Mouse (Mus musculus): ENCODE results near the gene Psmb11. TPM values are rescaled to one million over a fixed set of nuclear protein-coding genes. Genes with fewer than 3 reads are reported as not detected.

Gene Psmb11
- polyA plus RNA-seq, 2 experiments = 0.03 TPM; not detected in 1

DNA sequence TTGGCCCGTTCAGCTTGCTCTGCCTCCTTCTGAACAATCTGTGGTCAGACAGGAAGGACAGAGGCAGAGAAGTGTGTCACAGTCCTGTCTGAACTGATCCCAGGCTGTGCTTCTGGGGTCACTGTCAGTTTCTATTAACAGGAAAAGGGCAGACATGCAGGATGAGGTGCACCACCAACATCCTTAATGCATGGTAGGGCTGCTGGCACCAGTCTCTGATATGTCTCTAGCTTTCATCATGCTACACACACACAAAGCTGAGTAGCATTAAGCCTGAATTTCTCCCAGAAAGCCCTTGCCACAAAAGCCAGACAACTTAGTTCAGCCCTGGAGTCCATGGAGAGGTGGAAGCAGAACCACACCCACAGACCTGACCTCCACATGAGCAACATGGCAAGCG, 21.8 kb downstream of the Psmb11 start:
- peaks cover 59% of the 10 kb centered on the region for H3K36me3 ChIP-seq (replicated peaks; ENCODE audit: control insufficient read depth, insufficient read depth, low read depth)
- H3K4me1 ChIP-seq (replicated peaks; ENCODE audit: control insufficient read depth in 2 of 2, insufficient read depth in 2 of 2, low read length in 1 of 2) = no peaks in the 10 kb centered on the region

DNA sequence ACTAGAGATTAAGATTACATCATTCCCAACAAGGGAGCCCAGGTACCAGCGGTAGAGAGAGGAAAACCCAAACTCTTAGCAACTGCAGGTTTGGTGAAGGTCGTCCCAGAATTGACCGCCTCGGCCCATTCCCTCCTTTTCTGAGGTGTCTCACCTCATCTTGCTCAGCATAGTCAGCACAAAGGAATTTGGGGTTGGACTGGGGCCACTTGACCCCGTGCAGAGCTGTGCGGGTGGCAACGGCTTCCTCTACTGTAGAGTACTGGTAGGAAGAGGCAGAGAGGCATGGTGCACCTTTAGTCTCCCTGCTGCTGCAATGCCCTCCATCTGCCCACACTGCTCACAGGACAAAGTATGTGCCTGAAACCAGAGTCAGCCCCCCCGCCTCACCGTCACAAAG, 23.1 kb downstream of the Psmb11 start:
- H3K27me3 ChIP-seq (ENCODE audit: control insufficient read depth, insufficient read depth, low read length) = peaks cover 3% of the 10 kb centered on the region; the same call in 1 of the 2 replicates
- 86% methylated on average over 9 of the region's 9 CpGs for WGBS (ENCODE audit: insufficient replicate concordance)
- H3K9ac ChIP-seq (replicated peaks) = no peak overlapping the region
- H3K27ac ChIP-seq = no peak overlapping the region
- no peaks in the 10 kb centered on the region for H3K9me3 ChIP-seq (ENCODE audit: control insufficient read depth, low read length)
- no peak overlapping the region for H3K4me3 ChIP-seq (ENCODE audit: insufficient read depth in 1 of 2, low read depth in 2 of 2, low read length in 2 of 2)
- no peaks in the 10 kb centered on the region for H3K4me1 ChIP-seq (replicated peaks; ENCODE audit: control insufficient read depth in 2 of 2, insufficient read depth in 2 of 2, low read length in 1 of 2)
- H3K36me3 ChIP-seq (replicated peaks; ENCODE audit: control insufficient read depth, insufficient read depth, low read depth) = peaks cover 68% of the 10 kb centered on the region
- no peak for TF ChIP-seq EP300 (IDR thresholded peaks at IDR 0.05; ENCODE audit: low read depth)
- no peak for TF ChIP-seq CTCF (IDR thresholded peaks at IDR 0.05; ENCODE audit: low read depth)
- no peak overlapping the region for H3K4me2 ChIP-seq (ENCODE audit: low read depth)
- DNase-seq (ENCODE audit: low read depth in 3 of 3, low spot score in 3 of 3) (no peak), ATAC-seq (ENCODE audit: insufficient read depth) (no peak)

More for the DNA sequence above, 21.8 kb downstream of the Psmb11 start:
- no peak overlapping the region for H3K4me2 ChIP-seq (ENCODE audit: low read depth)
- H3K9me3 ChIP-seq (ENCODE audit: control insufficient read depth, low read length) = no peaks in the 10 kb centered on the region
- TF ChIP-seq EP300 (IDR thresholded peaks at IDR 0.05; ENCODE audit: low read depth) (no peak), CTCF (IDR thresholded peaks at IDR 0.05; ENCODE audit: low read depth) (no peak)
- no peak overlapping the region for H3K4me3 ChIP-seq (ENCODE audit: insufficient read depth in 1 of 2, low read depth in 2 of 2, low read length in 2 of 2)
- no peak overlapping the region for H3K9ac ChIP-seq (replicated peaks)
- no peak overlapping the region for H3K27ac ChIP-seq
- no peak for DNase-seq (ENCODE audit: low read depth in 3 of 3, low spot score in 3 of 3)
- ATAC-seq (ENCODE audit: insufficient read depth) = no peak
- peaks cover 3% of the 10 kb centered on the region; the same call in 1 of the 2 replicates for H3K27me3 ChIP-seq (ENCODE audit: control insufficient read depth, insufficient read depth, low read length)
- WGBS (ENCODE audit: insufficient replicate concordance) = 69% methylated on average over 2 of the region's 2 CpGs

DNA sequence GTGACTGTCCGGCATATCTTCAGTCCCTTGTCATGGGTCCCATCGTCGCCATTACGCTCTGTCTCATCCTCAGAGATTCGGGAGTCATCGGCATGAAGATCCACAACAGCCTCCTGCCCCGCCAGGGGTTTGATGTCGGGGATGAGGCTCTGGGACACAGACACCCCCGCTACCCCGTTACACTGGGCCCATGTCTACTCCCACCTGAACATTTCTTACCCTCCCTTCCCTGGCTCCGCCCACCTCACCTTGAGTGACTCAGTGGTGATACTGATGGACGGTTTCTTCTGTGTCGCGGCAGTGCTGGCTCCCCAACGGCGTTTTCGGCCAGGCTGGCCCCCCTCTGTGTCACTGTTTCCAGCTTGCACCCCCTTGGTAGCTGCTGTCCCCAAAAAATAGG, 25.2 kb downstream of the Psmb11 start:
- DNase-seq (ENCODE audit: low read depth in 3 of 3, low spot score in 3 of 3) (no peak), ATAC-seq (ENCODE audit: insufficient read depth) (no peak)
- Histone ChIP-seq H3K4me3 (ENCODE audit: insufficient read depth in 1 of 2, low read depth in 2 of 2, low read length in 2 of 2) (no peak overlapping the region), H3K4me2 (ENCODE audit: low read depth) (no peak overlapping the region), H3K27me3 (ENCODE audit: control insufficient read depth, insufficient read depth, low read length) (no peaks in the 10 kb centered on the region), H3K9me3 (ENCODE audit: control insufficient read depth, low read length) (no peaks in the 10 kb centered on the region), H3K27ac (no peak overlapping the region), H3K9ac (replicated peaks) (no peak overlapping the region), H3K36me3 (replicated peaks; ENCODE audit: control insufficient read depth, insufficient read depth, low read depth) (peaks cover 88% of the 10 kb centered on the region), H3K4me1 (replicated peaks; ENCODE audit: control insufficient read depth in 2 of 2, insufficient read depth in 2 of 2, low read length in 1 of 2) (no peaks in the 10 kb centered on the region)
- no peak for TF ChIP-seq CTCF (IDR thresholded peaks at IDR 0.05; ENCODE audit: low read depth)
- WGBS (ENCODE audit: insufficient replicate concordance) = 91% methylated on average over 17 of the region's 17 CpGs

DNA sequence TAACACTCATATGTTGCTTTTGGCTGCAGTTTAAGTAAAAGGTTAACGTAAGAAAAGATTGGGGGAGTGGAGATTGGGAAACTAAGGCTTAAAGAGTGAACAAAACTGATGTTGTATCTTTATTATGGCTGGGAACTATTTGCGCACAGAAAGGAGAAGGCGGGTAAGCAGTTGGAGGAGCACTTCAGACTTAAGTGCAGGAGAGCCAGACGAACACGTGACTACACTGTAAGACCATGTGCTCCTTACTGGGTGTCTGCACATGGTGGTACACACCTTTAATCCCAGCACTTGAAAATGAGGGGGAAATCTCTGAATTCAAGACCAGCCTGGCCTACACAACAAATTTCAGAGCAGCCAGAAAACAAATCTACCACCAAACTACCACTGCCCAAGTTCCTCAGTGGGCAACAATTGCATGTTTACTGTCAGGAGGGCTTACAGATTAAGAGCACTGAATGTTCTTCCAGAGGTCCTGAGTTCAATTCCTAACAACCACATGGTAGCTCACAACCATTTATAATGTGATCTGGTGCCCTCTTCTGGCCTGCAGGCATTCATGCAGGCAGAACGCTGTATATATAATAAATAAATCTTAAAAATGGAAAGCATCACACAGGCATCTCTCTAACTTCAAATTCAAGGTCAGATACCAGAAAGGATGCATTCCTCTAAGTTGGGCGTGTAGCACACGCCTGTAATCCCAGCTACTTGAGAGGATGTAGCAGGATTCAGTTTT, 25.8 kb downstream of the Psmb11 start:
- 87% methylated on average over 8 of the region's 8 CpGs for WGBS (ENCODE audit: insufficient replicate concordance)
- ATAC-seq (ENCODE audit: insufficient read depth) (no peak), DNase-seq (ENCODE audit: low read depth in 3 of 3, low spot score in 3 of 3) (no peak)
- H3K4me3 ChIP-seq (ENCODE audit: insufficient read depth in 1 of 2, low read depth in 2 of 2, low read length in 2 of 2) = no peak overlapping the region
- no peak overlapping the region for H3K4me2 ChIP-seq (ENCODE audit: low read depth)
- no peaks in the 10 kb centered on the region for H3K9me3 ChIP-seq (ENCODE audit: control insufficient read depth, low read length)
- no peak overlapping the region for H3K9ac ChIP-seq (replicated peaks)
- H3K27ac ChIP-seq = no peak overlapping the region
- H3K36me3 ChIP-seq (replicated peaks; ENCODE audit: control insufficient read depth, insufficient read depth, low read depth) = peaks cover 90% of the 10 kb centered on the region
- no peaks in the 10 kb centered on the region for H3K27me3 ChIP-seq (ENCODE audit: control insufficient read depth, insufficient read depth, low read length)
- H3K4me1 ChIP-seq (replicated peaks; ENCODE audit: control insufficient read depth in 2 of 2, insufficient read depth in 2 of 2, low read length in 1 of 2) = 0 out of 4 replicates have a peak, but pooled peaks cover 0 to 3% of the 10 kb centered on the region in 2 experiments
- TF ChIP-seq CTCF (IDR thresholded peaks at IDR 0.05; ENCODE audit: low read depth) (peak; percentile 56), EP300 (IDR thresholded peaks at IDR 0.05; ENCODE audit: low read depth) (no peak)

DNA sequence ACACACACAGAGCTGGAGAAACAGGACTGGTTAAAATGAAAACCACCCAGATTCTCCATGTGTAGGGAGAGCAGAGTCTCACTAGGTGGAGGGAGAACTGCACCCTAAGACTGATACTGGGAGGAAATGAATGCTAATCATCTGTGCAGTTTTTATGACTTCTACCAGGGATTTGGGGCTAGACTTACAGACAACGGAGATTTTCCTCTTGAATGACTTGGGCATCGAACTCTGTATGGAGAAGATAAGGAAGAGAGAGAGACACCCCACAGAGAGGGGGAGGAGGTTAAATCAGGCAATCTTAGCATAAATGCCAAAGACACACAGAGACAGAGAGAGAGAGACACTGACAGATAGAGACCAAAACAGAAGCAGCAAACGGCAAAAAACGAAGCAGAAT, 26.7 kb downstream of the Psmb11 start:
- Histone ChIP-seq H3K4me1 (replicated peaks; ENCODE audit: control insufficient read depth in 2 of 2, insufficient read depth in 2 of 2, low read length in 1 of 2) (peaks cover 8 to 11% of the 10 kb centered on the region in 2 experiments), H3K27ac (no peak overlapping the region), H3K4me3 (ENCODE audit: insufficient read depth in 1 of 2, low read depth in 2 of 2, low read length in 2 of 2) (no peak overlapping the region), H3K27me3 (ENCODE audit: control insufficient read depth, insufficient read depth, low read length) (no peaks in the 10 kb centered on the region), H3K36me3 (replicated peaks; ENCODE audit: control insufficient read depth, insufficient read depth, low read depth) (peaks cover 82% of the 10 kb centered on the region), H3K9me3 (ENCODE audit: control insufficient read depth, low read length) (no peaks in the 10 kb centered on the region), H3K9ac (replicated peaks) (no peak overlapping the region), H3K4me2 (ENCODE audit: low read depth) (no peak overlapping the region)
- ATAC-seq (ENCODE audit: insufficient read depth) (no peak), DNase-seq (ENCODE audit: low read depth in 3 of 3, low spot score in 3 of 3) (no peak)
- 30% methylated on average over 4 of the region's 4 CpGs for WGBS (ENCODE audit: insufficient replicate concordance)
- no peak for TF ChIP-seq CTCF (IDR thresholded peaks at IDR 0.05; ENCODE audit: low read depth)
- no peak for TF ChIP-seq EP300 (IDR thresholded peaks at IDR 0.05; ENCODE audit: low read depth)

Data from liver, embryonic 14.5 days (tissue).